Mouse (Mus musculus): ENCODE measurements at regions not wholly inside any gene's neighbourhood (a gene's known extent, or its start where the extent isn't known, plus 50 kb on each side); places are given as distances from the start of the nearest gene placed in this dataset.

GRCm38 (mm10) chrX:46971116-46971515 is 642.3 kb downstream of the Actrt1 start:
- no peak for DNase-seq
- intact Hi-C loops (cut with DNase I), result no loop called here

GRCm38 (mm10) chrX:46998961-46999360 is 670.2 kb downstream of the Actrt1 start:
- no peak for DNase-seq
- intact Hi-C loops (cut with DNase I), result no loop called here

GRCm38 (mm10) chrX:47009476-47009875 is 680.7 kb downstream of the Actrt1 start:
- no peak for DNase-seq

GRCm38 (mm10) chrX:47010087-47010486 is 681.3 kb downstream of the Actrt1 start:
- intact Hi-C loops (cut with DNase I), result no loop called here
- DNase-seq, result no peak

More at GRCm38 (mm10) chrX:47009476-47009875, 680.7 kb downstream of the Actrt1 start:
- intact Hi-C loops (cut with DNase I), result no loop called here

- DNase-seq, result no peak
- intact Hi-C loops (cut with DNase I), result no loop called here
Observed at GRCm38 (mm10) chrX:47029777-47030176, 701.0 kb downstream of the Actrt1 start.

GRCm38 (mm10) chrX:47068476-47068875 is 739.7 kb downstream of the Actrt1 start:
- intact Hi-C loops (cut with DNase I), result no loop called here
- peak; percentile 13 for DNase-seq
